Mouse (Mus musculus) adrenal gland (tissue): ENCODE measurements at regions not wholly inside any gene's neighbourhood (a gene's known extent, or its start where the extent isn't known, plus 50 kb on each side); places are given as distances from the start of the nearest gene placed in this dataset.

Source experiments
- intact Hi-C: fragments of 180-260 bp; cut with DNase I; formaldehyde crosslinking; loops from one replicate; pipeline ENCODE4 v1.15.1; 2025

DNA sequence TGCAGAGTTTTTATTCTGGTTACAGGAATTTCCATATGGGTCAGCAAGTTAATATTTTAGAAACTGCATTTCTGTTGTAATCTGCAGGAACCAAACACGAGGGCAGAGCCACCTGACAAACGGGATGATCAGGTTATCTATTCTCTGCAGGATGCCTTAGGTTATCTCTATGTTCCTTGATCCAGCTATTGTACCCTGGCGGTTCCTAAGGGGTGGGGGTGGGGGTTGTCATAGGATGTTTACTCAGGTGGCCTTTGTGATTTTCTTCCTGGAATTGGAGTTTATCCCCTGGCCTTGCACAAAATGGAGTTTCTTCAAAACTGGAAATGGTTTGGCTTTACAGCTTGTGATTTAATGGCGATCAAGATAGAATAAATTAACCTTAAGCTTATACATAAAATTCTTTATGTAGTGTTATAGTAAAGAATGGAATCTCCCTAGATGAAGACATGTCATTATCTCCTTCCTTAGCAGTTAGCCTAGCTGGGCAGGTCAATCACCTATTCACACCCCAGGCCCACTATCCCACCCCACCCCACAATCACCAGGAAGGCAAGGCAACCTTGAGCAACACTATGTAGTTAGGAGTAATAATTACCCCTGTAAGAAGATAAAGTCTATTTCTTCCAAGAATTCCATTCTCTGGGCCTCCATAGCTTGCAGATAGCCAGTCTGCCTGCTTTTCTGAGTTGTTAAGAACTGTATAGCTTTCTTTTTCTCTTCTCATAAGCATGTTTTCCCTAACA lies 192.3 kb upstream of the B430218F22Rik start:
- intact Hi-C loops: no loop called here

DNA sequence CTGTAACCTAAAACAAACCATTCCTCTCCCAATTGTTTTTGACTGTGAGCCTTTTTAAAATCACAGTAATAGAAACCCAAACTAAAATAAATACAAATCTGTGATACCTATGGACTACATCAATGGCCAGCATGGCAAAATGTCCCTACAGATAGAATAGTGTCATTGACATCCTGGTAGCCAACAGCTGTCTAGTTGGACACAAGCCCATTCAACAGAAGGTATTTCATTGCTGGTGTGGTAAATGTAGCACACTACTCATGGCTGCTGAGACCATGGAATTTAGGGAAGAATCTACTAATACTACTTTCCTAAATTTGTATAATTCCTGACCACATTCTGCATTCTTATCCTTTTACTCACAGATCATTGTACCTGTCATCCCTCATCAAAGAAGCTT lies 178.3 kb upstream of the B430218F22Rik start:
- intact Hi-C loops: no loop called here

DNA sequence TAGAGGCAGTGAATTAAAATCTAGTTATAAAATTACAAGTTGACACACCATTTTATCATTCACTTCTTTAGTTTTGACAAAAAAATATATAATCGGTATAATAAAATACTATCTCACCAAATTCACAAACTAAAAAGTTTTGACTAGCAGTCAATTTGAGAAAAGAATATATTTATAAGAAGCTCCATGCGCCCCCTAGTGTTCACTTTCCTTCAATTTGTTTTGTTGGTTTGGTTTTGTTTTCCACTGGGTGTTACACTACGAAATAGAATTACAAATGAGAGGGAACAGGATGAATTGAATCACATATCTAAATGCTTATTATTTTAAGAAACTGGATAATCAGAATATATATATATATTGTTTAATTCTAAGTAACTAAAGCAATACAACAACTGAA lies 159.1 kb upstream of the B430218F22Rik start:
- intact Hi-C loops: loop anchor here (5.0 to 10.0 kb wide), 2 partner anchors 625 to 893 kb away; partner anchors contain the start of gene Hcn1

DNA sequence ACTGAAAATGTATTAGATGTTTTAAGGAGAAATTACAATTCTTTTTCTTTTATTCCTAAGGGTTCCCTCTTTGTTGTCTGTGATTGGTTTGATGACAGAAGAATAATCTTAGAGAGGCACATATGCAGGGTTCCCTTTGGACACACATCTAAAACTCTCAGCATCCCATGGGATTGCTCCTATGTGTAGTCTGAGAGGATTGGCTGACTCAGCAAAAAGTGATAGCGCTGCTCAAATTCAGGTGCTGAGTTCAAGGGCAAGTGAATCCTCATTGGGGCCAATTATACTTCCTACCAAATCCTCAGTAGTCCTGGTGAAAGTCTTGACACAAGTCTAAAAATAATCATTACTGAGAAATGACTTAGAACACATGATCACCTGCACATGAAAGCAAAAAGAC lies 148.5 kb upstream of the B430218F22Rik start:
- intact Hi-C loops: no loop called here

DNA sequence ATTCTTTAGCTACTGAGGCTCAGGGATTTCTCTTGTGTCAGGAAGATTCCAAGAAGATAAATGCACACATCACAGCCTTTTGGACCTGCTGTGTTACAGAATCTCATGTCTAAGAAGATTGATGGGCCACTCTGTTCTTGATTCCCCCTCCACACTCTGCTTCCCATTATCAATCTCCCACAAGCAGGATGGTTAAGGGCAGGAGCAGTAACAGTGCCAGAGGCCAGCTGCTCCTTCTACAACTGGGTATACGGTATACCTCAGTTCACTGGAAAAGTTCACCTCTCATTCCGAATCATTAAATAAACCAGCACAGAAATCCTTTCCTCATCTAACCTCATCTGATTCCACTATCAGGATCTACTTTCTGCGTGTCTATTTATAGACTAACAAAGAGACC lies 141.8 kb upstream of the B430218F22Rik start:
- intact Hi-C loops: no loop called here

DNA sequence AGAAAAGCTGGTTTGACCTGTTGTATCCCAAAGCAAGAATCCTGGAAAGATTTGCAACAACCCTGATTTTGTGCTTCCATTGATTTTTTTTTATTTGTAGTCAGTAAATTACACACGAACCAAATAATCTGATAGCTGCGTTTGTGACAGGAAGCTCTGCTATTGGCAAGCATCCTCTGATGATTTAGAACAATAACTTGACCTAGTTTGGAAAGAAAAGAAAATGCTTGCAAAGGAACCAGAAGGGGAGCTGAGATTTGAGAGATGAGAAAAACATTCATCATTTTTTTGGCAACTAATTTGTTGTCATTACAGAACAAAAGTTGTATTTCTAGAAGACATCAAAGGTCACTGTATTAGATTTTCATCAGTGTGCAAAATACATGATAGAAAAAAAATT lies 140.9 kb upstream of the B430218F22Rik start:
- intact Hi-C loops: no loop called here

DNA sequence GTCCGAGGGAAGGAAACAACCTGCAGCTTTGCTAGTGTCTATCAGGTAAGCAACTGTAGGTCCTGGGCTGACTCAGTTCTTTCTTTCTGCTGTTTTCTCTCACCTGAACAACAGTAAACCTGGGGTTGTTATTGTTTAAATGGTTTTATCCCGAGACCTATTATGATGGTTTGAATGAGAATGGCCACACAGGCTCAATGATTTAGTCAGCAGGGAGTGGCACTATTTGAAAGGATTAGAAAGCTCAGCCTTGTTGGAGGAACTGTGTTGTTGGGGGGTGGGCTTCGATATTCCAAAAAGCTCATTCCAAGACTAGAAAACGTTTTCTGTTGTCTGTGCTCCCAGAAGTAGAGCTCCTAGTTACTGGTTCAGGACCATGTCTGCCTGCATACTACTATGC lies 126.8 kb upstream of the B430218F22Rik start:
- intact Hi-C loops: no loop called here

DNA sequence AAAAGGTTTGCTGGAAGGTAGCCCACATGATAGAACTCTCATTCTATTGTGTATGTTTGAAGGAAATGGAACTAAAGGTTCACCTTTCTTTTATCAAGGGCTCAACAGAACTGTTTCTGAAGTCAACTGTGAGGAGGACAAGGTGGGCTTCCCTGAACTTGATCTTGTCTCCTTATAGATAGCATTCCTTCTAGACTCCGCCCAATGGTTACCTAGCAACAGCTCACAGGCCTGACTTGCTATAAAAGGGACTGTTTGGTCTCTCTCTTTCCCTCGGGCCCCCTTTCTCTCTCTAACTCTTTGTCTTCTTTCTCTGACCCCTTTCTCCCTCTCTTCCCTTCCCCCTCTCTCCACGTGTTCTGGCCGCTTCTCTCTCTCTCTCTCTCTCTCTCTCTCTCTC lies 123.5 kb upstream of the B430218F22Rik start:
- intact Hi-C loops: no loop called here

DNA sequence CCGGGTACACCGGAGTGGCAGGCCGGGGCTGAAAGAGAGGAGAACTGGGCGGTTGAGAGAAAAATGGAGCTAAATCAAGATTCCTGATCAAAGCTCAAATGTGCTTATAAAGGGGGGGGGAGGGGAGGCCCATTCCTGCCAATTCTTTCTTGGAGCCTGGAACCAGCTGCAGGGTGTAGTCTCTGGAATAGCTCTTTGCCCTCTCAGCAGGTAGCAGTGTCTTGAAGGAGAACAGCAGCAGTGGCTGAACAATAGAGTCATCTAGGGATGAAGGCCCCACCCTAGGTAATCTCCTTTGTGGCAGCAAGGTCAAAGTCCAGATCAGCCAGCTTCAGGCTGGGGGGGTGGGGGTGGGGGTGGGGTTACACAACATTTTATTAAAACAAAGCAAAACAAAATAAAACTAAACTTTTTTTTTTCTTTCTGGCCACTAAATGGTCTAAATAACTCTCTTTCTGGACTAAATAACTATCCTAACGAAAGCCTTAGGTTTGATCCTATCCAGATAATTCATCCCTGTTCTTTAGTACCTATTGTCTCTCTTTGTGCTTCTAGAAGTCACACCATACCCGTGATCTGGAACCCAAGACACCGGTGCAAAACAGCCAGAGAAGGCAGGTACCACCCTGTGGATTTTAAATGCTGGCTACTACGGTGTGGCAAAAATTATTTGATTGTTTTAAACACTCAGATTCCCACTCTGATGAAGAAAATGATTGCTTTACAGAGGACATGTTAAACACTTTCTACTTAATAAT lies 120.5 kb upstream of the B430218F22Rik start:
- intact Hi-C loops: no loop called here

DNA sequence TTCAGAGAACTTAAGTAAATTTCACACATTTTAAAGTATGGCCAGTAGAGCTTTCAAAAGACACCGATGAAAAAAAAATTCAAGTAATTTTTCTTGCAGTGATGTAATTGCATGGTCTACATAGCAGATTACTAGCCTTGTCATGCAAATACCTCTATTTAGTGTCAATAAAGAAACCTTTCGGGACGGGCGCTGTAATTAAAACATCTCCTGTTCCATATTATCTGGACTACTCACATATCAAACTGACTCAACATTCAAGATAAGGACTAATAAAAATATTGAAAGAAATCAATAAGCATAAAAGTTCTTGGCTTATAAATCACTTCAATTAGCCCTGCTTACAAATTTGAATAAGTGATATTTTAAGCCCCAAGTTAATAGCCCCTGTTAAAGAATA lies 113.5 kb upstream of the B430218F22Rik start:
- intact Hi-C loops: no loop called here

DNA sequence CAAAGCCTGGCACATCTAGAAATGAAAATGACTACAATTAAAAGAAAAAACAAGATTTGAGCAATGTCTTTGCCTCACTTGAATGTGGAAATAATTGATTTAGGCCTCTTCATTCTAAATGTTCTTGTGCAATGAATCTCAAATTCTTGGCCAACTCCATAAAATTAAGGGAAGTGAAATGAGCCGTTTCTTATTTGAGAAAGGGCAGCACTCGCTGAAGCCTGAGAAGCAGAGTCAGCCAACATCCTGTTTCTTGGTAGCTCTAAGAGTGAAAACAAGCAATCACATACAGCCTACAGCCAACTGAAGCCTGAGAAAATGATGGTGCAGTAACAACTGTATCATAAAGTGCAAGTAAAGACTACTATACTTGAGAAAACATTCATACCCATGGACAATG lies 105.5 kb upstream of the B430218F22Rik start:
- intact Hi-C loops: no loop called here

DNA sequence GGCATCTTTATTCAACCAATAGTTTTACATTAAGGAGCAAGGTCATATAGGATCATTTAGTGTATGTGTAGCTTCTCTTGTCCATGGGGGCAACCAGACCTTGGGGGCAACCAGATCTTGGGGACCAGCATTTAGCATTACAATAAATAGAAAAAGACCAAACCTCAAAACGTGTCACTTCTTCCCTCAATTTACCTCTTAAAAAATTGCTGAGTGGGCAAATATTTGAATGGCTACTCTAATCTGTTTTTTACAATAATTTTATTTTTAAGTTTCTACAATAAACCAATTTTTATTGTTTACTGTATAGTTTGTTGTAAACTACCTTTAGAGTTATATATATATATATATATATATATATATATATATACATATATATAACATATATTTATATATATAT lies 92.7 kb upstream of the B430218F22Rik start:
- intact Hi-C loops: no loop called here

DNA sequence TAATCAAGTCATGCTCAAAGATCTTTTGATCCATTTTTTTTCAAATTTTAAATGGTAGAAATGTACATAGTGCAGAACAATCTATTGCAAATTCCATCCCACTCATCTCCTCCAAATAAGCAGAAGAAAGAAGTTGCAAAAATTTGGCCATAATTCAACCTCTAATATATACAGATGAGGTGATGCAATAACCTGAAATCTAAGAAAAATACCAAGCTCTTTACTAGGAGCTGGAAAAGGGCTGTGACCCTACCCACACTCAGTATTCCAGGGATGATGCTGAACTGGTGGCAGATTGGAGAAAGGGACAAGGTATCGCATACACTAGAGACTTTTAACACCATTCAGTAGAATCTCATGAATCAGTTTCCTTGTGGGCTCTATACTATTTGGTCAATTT lies 76.3 kb upstream of the B430218F22Rik start:
- intact Hi-C loops: no loop called here

DNA sequence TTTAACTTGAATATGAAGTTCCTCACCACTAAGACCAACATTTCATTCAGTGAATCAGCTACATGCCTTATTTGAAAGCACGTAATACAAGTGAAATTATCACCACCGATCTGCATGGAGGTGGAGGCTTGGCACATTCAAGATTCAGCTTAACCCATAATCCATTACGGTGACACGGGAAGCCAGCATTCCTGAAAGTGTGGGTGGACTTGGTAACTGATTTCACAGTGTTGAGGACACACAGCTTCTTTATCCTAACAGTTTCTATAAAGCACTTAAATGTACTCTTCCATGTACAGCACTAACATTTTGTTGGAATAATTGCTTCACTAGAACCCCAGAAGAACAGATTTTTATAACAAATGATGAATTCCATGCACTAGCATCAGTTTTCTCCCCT lies 72.8 kb upstream of the B430218F22Rik start:
- intact Hi-C loops: no loop called here
